Mouse (Mus musculus): ENCODE measurements around the gene Gm6034. TPM values are rescaled to one million over a fixed set of nuclear protein-coding genes. Genes with fewer than 3 reads are reported as not detected.
A peak's percentile ranks its signal among the peaks of the same experiment; 100 is the strongest.
"Not testable (repeated sequence)": the region's sequence is repeated elsewhere in the genome, so short reads cannot be mapped to it uniquely, and the experiment has no call there.

Gene Gm6034
- total and polyA plus RNA-seq, 2 experiments from 2014 or later = not detected

DNA sequence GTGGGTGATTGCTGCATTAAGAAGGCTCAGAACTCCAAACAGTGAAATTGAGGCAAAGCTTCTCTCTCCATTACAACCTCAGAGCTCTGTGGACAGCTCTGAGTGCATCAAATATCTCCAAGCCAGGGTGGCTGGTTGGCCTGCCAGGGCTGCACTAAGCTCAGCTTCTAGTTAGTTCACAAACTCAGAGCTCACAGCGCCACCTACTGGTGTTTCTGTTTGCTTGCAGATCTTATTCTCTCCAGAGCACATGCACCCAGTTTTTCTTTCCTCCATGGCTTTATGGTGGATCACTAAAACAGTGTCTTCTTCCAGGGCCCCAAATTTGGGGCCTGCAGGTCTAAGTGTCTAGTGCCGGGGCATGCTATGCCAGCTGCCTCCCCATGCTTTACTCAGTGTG, 18.1 kb downstream of the Gm6034 start:
- Histone ChIP-seq H3K36me3 (ENCODE audit: insufficient read depth, low read length) (no peaks in the 10 kb centered on the region), H3K27ac (no peak overlapping the region), H3K27me3 (ENCODE audit: insufficient read depth, low read length) (no peaks in the 10 kb centered on the region), H3K4me2 (ENCODE audit: low read depth, low read length) (no peak overlapping the region), H3K9me3 (ENCODE audit: low read length) (no peaks in the 10 kb centered on the region), H3K9ac (replicated peaks; ENCODE audit: low read length) (no peak overlapping the region), H3K4me1 (ENCODE audit: insufficient read depth, low read length) (no peaks in the 10 kb centered on the region), H3K4me3 (ENCODE audit: low read length) (no peak overlapping the region)
- TF ChIP-seq CTCF (IDR thresholded peaks at IDR 0.05; ENCODE audit: low read depth) = peak; percentile 78
- DNase-seq (ENCODE audit: low spot score) (peak; percentile 92), ATAC-seq (no peak)
- 36% methylated on average over 2 of the region's 2 CpGs for WGBS

DNA sequence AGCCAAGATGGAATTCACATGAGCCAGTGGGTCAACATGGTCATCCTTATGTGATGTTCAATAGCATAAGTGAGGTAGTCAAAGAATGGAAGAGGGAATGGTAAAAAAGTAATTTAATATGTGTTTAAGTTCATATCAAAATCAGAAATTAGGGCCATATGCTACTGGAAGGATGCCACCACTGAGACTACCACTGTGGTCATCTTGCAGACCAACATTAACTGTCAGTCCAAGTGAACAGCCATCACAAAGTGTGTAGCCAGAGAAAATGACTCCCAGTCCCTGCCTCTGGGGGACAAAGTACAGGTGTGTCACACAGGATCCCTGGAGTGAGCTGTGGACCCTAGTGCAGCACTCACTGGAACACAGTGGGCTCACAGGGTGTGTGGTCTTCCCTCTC, 39.1 kb downstream of the Gm6034 start:
- ATAC-seq; H3K36me3 ChIP-seq (ENCODE audit: insufficient read depth, low read length); H3K4me3 ChIP-seq (ENCODE audit: low read length); H3K27ac ChIP-seq; DNase-seq (ENCODE audit: low spot score); H3K4me1 ChIP-seq (ENCODE audit: insufficient read depth, low read length); H3K9ac ChIP-seq (replicated peaks; ENCODE audit: low read length); H3K27me3 ChIP-seq (ENCODE audit: insufficient read depth, low read length); H3K9me3 ChIP-seq (ENCODE audit: low read length); H3K4me2 ChIP-seq (ENCODE audit: low read depth, low read length): not testable (repeated sequence)

DNA sequence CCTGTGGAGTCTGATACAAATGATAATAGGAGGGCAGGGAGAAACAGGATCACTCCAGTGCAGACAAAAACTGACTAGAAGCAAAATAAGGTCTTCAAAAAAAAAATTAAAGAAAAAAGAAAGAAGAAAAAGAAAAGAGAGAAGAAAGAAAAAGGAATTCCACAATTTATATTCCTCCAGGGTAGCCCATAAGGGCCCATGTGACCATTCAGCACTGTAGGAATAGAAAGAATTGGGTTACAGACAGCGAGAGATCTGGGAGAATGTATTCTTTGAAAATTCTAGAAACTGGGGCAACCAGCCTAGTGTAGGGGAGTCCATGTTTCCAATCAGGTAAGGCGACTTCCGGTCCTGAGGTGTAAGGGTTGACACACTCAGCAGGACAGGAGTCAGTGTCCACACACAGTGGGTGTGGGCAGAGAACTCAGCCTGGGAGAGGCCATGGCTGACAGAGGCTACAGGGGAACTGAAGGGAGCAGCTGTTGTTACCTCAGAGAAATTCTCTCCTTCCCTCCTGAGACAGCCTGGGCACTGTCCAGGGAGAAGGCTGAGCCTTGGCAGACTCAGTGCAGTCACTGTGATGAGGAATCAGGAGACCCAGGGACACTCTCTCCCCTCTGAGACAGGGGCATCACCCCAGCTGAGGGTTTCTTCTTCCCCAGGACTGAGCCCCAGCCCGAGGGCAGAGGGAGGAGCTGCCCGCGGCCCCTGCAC, 39.9 kb downstream of the Gm6034 start:
- WGBS = 34% methylated on average over 5 of the region's 6 CpGs
- Histone ChIP-seq H3K9ac (replicated peaks; ENCODE audit: low read length) (peak overlapping the region; percentile 56; the same call in 1 of the 2 replicates), H3K4me3 (ENCODE audit: low read length) (peak overlapping the region; percentile 51), H3K4me2 (ENCODE audit: low read depth, low read length) (peak overlapping the region; percentile 91)
- H3K36me3 ChIP-seq (ENCODE audit: insufficient read depth, low read length); H3K4me1 ChIP-seq (ENCODE audit: insufficient read depth, low read length); DNase-seq (ENCODE audit: low spot score); H3K9me3 ChIP-seq (ENCODE audit: low read length); H3K27ac ChIP-seq; H3K27me3 ChIP-seq (ENCODE audit: insufficient read depth, low read length): not testable (repeated sequence)
- ATAC-seq = 0 out of 2 replicates have a peak, but pooled peaks have one; percentile 22

DNA sequence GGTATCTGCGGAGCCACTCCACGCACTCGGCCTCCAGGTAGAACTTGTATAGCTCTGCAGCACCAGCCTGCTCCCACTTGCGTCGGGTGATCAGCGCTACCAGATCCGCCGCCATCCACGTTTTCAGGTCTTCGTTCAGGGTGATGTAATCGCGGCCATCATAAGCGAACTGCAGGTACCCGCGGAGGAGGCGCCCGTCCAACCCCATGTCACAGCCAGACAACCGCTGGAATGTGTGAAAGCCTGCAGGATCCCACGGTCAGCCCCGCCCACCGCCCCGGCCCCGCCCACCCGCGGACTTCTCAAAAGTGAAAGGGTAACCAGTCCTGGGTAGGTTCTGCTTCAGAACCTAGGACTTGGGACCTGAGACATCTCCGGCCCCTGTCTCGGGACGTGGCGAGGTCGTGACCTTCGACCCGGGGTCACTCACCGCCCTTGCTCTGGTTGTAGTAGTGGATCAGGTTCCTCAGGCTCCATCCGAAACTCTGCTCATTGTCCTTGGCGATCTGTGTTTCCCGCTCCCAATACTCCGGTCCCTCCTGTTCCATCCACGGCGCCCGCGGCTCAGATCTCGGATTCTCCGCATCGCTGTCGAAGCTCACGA, 40.6 kb downstream of the Gm6034 start:
- H3K9me3 ChIP-seq (ENCODE audit: low read length) = no peaks in the 10 kb centered on the region
- H3K4me3 ChIP-seq (ENCODE audit: low read length) = peak overlapping the region; percentile 51
- no peaks in the 10 kb centered on the region for H3K36me3 ChIP-seq (ENCODE audit: insufficient read depth, low read length)
- H3K27ac ChIP-seq = no peak overlapping the region
- peak overlapping the region; percentile 91 for H3K4me2 ChIP-seq (ENCODE audit: low read depth, low read length)
- under 1% methylated on average over 46 of the region's 46 CpGs for WGBS
- TF ChIP-seq CTCF (IDR thresholded peaks at IDR 0.05; ENCODE audit: low read depth) = no peak
- peak; percentile 81 for ATAC-seq
- peak overlapping the region; percentile 56 for H3K9ac ChIP-seq (replicated peaks; ENCODE audit: low read length)
- no peaks in the 10 kb centered on the region for H3K4me1 ChIP-seq (ENCODE audit: insufficient read depth, low read length)
- DNase-seq (ENCODE audit: low spot score) = peak; percentile 49
- H3K27me3 ChIP-seq (ENCODE audit: insufficient read depth, low read length) = no peaks in the 10 kb centered on the region

DNA sequence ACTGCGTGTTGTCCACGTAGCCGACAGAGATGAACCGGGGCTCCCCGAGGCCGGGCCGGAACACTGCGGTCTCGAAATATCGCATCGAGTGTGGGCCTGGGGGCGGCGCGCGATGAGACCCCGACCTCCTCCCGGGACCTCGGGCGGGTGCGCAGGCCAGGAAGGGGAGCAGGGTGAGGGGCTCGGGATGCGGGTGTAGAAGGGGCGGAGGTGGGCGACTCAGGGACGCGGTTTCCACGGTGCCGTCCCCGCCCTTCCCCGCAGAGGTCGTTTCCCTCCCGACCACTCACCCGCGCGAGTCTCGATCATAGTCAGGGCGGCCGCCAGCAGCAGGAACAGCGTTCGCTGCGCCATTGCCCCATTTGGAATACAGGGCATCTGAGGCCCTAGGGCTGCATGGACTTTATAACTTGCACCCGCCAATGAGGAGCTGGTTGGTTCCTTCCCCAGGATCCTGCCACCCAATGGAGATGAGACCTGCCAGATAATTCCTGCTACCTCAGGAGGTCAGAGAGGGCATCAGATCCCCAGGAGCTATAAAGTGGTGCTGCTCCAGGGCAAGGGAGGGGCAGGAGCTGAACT, 41.2 kb downstream of the Gm6034 start:
- Histone ChIP-seq H3K9me3 (ENCODE audit: low read length) (no peaks in the 10 kb centered on the region), H3K4me2 (ENCODE audit: low read depth, low read length) (peak overlapping the region; percentile 91), H3K27me3 (ENCODE audit: insufficient read depth, low read length) (no peaks in the 10 kb centered on the region), H3K4me1 (ENCODE audit: insufficient read depth, low read length) (no peaks in the 10 kb centered on the region), H3K4me3 (ENCODE audit: low read length) (peak overlapping the region; percentile 51), H3K9ac (replicated peaks; ENCODE audit: low read length) (peak overlapping the region; percentile 56), H3K36me3 (ENCODE audit: insufficient read depth, low read length) (no peaks in the 10 kb centered on the region), H3K27ac (no peak overlapping the region)
- TF ChIP-seq CTCF (IDR thresholded peaks at IDR 0.05; ENCODE audit: low read depth) = no peak
- DNase-seq (ENCODE audit: low spot score) (no peak), ATAC-seq (peak; percentile 61; the same call in 1 of the 2 replicates)
- under 1% methylated on average over 33 of the region's 42 CpGs for WGBS

DNA sequence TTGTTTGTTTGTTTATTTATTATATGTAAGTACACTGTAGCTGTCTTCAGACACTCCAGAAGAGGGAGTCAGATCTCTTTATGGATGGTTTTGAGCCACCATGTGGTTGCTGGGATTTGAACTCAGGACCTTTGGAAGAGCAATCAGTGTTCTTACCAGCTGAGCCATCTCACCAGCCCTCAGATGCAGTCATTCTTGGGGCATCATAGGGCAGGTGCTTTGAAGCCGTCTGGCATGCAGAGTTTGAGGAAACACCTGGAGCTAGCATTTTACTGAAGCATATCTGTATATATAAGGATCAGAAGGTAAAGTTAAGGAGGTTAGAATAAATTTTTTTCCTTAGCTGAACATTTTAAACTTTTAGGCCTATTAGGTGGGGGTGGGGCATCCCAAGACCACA, 43.2 kb downstream of the Gm6034 start:
- not testable (repeated sequence) for H3K4me3 ChIP-seq (ENCODE audit: low read length); H3K4me2 ChIP-seq (ENCODE audit: low read depth, low read length); H3K27ac ChIP-seq; H3K36me3 ChIP-seq (ENCODE audit: insufficient read depth, low read length); H3K9me3 ChIP-seq (ENCODE audit: low read length); ATAC-seq; H3K27me3 ChIP-seq (ENCODE audit: insufficient read depth, low read length); H3K9ac ChIP-seq (replicated peaks; ENCODE audit: low read length); DNase-seq (ENCODE audit: low spot score); H3K4me1 ChIP-seq (ENCODE audit: insufficient read depth, low read length)
- WGBS = 81% methylated on average over 1 of the region's 1 CpGs

DNA sequence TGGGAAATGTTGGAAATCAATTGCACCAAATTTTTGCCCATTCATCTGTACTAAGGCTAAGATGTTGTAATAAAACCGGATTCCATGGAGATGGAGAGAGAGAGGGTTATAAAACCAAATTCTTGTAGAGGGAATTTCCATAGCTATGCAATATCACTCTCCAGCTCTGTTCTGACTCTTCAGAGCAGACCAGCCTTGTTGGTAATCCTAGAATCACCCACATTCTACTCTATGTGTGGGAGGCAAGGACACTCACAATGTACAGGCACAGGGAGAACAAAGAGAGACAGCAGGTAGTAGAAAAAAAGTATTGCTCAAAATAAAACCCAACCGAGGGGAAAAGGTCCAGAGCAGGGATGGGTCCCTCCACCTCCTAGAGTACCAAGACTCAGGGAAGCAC, 49.2 kb downstream of the Gm6034 start:
- not testable (repeated sequence) for ATAC-seq; H3K36me3 ChIP-seq (ENCODE audit: insufficient read depth, low read length); DNase-seq (ENCODE audit: low spot score); H3K9me3 ChIP-seq (ENCODE audit: low read length); H3K4me2 ChIP-seq (ENCODE audit: low read depth, low read length); H3K27me3 ChIP-seq (ENCODE audit: insufficient read depth, low read length); H3K4me3 ChIP-seq (ENCODE audit: low read length); H3K27ac ChIP-seq; H3K4me1 ChIP-seq (ENCODE audit: insufficient read depth, low read length); H3K9ac ChIP-seq (replicated peaks; ENCODE audit: low read length)
- no CpG with 5 or more reads among the region's 2 CpGs for WGBS

DNA sequence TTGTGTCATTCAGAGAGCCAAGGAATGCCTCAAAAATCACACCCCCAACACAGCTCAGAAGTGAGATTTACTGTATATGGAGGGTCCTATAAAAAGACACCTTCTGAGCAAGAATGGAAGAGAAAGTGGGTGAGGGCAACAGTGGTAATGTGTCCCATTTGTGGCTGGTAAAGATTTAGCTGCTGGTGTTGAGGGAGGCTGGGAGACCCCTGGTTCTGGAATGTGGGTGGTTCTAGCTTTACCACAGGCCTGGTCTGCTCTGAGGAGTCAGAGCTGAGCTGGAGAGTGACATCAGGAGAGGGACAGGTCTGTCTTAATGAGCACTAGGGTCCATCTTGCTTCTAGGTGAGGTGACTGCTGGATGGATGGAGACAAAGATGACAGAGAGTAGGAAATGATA, 49.8 kb downstream of the Gm6034 start:
- H3K9ac ChIP-seq (replicated peaks; ENCODE audit: low read length); H3K27me3 ChIP-seq (ENCODE audit: insufficient read depth, low read length); H3K4me2 ChIP-seq (ENCODE audit: low read depth, low read length); ATAC-seq; H3K4me3 ChIP-seq (ENCODE audit: low read length); DNase-seq (ENCODE audit: low spot score); H3K4me1 ChIP-seq (ENCODE audit: insufficient read depth, low read length); H3K9me3 ChIP-seq (ENCODE audit: low read length); H3K27ac ChIP-seq; H3K36me3 ChIP-seq (ENCODE audit: insufficient read depth, low read length): not testable (repeated sequence)

Data from hindbrain, postnatal 0 days (tissue).